Mouse (Mus musculus): ENCODE results near the gene Il1f10.

DNA sequence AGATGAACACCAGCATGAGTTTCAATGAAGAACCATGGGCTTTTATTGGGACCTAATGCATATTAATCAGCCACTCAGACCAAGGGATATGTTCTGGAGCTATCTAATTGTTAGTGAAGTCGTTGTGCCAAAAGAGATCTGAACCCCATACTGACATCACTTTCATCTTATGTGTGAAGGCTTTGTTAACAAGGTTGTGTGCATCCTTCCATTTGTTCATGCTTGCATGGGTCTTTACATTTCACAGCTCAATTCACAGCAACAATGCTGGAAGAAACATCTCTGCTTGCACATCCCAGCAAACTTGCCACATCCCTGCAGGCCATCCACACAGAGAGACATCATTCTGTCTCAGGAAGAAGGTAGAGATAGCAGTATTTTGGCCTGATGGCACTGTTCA lies 15.8 kb upstream of the Il1f10 start:
- TF ChIP-seq EP300 (IDR thresholded peaks at IDR 0.05) = no peak
- TF ChIP-seq CTCF (IDR thresholded peaks at IDR 0.05) = no peak
